Mouse (Mus musculus) megakaryocyte, embryonic 14.5 days (primary cell): Measurements from ENCODE around the gene Tuba8. TPM values are rescaled to one million over a fixed set of nuclear protein-coding genes. Genes with fewer than 3 reads are reported as not detected.

Experiments used
- H3K27me3 ChIP-seq: replicated peaks from 2 replicates; pipeline ENCODE3; 2012; ENCODE audit warnings: inconsistent platforms
- H3K36me3 ChIP-seq: replicated peaks from 2 replicates; pipeline ENCODE3; 2012; ENCODE audit warnings: low read length, inconsistent platforms, mixed read lengths
- H3K4me1 ChIP-seq: 2 replicates; pipeline ENCODE4 v1.6.1; 2012; ENCODE audit warnings: inconsistent platforms
- H3K4me3 ChIP-seq: replicated peaks from 2 replicates; pipeline ENCODE3; 2012; ENCODE audit warnings: moderate library complexity, mild to moderate bottlenecking, inconsistent platforms
- H3K9me3 ChIP-seq: 2 replicates; pipeline ENCODE4 v1.6.1; 2012; ENCODE audit warnings: inconsistent platforms
- FLI1 ChIP-seq: IDR thresholded peaks from 2 replicates; pipeline ENCODE4 v1.6.1; 2012; ENCODE audit warnings: low read length, inconsistent platforms, mixed read lengths
- GATA1 ChIP-seq: IDR thresholded peaks from 3 replicates; pipeline ENCODE4 v1.6.1; 2012; ENCODE audit warnings: mixed read lengths, low read length, inconsistent platforms, borderline replicate concordance
- polyA plus RNA-seq: library from polyadenylated mRNA; stranded (reverse); fragments of >175 nt; gene quantifications from 2 replicates; pipeline ENCODE4 v1.2.3, GENCODE M21; 2012; ENCODE audit warnings: low replicate concordance; ENCODE audit not compliant: insufficient read depth

The Tuba8 gene
- polyA plus RNA-seq, 1 experiment, result 120 TPM

DNA sequence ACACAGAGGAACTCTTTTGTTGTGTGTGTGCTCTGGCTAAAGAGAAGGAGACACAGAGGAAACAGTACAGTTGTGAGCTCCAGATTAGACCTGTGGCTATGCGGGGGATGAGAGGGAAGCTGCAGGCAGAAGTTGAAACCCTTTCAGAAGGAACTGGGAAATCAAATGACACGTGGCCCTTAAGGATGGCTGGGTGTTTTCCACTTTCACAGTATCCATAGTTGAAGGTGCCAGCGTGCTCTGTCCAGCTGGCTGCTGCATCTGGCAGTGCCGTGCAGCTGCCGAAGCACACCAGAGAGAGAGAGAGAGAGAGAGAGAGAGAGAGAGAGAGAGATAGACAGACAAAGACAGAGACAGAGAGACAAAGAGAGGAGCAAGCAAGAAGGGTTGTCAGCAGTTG, 40.8 kb downstream of the Tuba8 start:
- no peaks in the 10 kb centered on the region for H3K9me3 ChIP-seq
- TF ChIP-seq GATA1, result no peak
- no peak for TF ChIP-seq FLI1
- H3K27me3 ChIP-seq, result no peaks in the 10 kb centered on the region
- H3K4me3 ChIP-seq, result peak overlapping the region; percentile 76
- H3K36me3 ChIP-seq, result peaks cover 60% of the 10 kb centered on the region
- peaks cover 72% of the 10 kb centered on the region for H3K4me1 ChIP-seq

DNA sequence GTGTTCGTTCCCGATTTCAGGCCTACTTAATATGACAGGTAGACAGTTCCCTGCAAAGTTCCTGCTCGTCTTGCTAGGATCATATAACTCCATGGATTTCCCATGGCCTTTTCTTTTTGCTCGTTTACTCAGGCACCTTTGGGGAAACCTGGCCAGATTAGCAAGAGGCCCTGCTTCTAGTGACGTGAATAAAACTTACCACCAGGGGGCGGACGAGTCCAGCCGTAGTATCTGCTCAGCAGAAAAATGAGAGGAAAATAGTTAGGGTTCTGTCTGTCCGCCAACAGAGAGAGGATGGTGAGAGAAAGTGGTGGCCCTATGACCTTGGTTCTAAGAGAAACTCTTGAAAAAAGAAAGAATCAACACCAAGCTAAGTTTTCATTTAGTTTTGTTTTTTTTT, 50.1 kb downstream of the Tuba8 start:
- peaks cover 91% of the 10 kb centered on the region for H3K36me3 ChIP-seq
- no peak overlapping the region for H3K4me3 ChIP-seq
- TF ChIP-seq FLI1, result no peak
- no peak for TF ChIP-seq GATA1
- no peaks in the 10 kb centered on the region for H3K9me3 ChIP-seq
- H3K4me1 ChIP-seq, result peaks cover 14% of the 10 kb centered on the region
- no peaks in the 10 kb centered on the region for H3K27me3 ChIP-seq

DNA sequence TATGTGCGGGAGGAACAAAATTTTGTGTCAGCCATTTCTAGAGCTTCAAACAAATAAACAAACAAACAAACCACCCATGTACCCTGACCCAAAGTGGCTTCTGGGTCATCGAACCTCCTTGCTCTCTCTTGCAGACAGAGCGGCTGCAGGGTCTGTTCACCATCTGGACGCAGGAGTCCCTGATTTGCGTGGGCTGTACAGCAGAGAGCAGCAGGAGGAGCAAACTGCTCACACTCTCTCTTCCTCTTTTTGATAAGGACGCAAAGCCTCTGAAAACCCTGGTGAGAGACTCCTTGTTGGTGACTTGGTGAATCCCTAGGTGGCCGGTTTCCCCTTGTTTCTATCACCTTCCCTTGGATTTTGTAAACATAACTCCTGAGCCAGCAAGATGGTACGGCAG, 50.7 kb downstream of the Tuba8 start:
- no peak overlapping the region for H3K4me3 ChIP-seq
- TF ChIP-seq GATA1, result no peak
- TF ChIP-seq FLI1, result no peak
- H3K27me3 ChIP-seq, result no peaks in the 10 kb centered on the region
- no peaks in the 10 kb centered on the region for H3K9me3 ChIP-seq
- H3K36me3 ChIP-seq, result peaks cover 91% of the 10 kb centered on the region
- peaks cover 10% of the 10 kb centered on the region for H3K4me1 ChIP-seq

DNA sequence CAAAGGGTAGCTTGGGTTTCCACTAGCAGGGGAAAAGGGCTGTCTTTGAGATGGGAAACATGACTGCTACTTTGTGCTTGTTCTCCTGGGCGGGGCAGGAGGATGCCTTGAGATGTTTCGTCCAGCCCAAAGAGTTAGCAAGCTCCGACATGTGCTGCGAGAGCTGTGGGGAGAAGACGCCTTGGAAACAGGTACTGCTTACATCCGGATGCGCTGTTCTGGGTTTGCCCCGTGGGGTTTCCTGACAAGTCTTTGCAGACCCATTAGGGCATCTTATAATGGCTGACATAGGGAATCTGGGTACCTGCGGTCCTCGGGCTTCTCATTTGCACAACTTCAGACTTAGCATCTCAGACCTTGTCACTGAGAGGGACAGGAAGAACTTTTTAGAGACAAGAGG, 51.5 kb downstream of the Tuba8 start:
- H3K9me3 ChIP-seq, result no peaks in the 10 kb centered on the region
- no peak overlapping the region for H3K4me3 ChIP-seq
- H3K36me3 ChIP-seq, result peaks cover 91% of the 10 kb centered on the region
- H3K27me3 ChIP-seq, result no peaks in the 10 kb centered on the region
- H3K4me1 ChIP-seq, result peaks cover 7% of the 10 kb centered on the region
- TF ChIP-seq GATA1, result no peak
- TF ChIP-seq FLI1, result no peak

DNA sequence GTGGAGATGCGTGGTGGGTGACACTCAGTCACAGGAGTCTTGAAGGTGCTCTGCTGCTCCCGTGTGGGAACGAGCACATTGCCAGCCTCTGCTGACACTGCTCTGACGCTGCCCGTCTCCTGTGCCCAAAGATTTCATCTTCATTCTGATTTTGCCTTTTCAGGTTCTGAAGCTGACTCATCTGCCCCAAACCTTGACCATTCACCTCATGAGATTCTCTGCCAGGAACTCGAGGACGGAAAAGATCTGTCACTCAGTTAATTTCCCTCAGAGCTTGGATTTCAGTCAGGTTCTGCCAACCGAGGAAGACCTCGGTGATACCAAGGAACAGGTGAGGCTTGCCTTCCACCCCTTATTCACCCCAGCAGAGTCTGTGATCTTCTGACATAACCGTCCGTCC, 52.0 kb downstream of the Tuba8 start:
- Histone ChIP-seq H3K36me3 (peaks cover 94% of the 10 kb centered on the region), H3K27me3 (no peaks in the 10 kb centered on the region), H3K4me1 (peaks cover 7% of the 10 kb centered on the region), H3K4me3 (no peak overlapping the region), H3K9me3 (no peaks in the 10 kb centered on the region)
- TF ChIP-seq FLI1, result no peak
- TF ChIP-seq GATA1, result no peak

DNA sequence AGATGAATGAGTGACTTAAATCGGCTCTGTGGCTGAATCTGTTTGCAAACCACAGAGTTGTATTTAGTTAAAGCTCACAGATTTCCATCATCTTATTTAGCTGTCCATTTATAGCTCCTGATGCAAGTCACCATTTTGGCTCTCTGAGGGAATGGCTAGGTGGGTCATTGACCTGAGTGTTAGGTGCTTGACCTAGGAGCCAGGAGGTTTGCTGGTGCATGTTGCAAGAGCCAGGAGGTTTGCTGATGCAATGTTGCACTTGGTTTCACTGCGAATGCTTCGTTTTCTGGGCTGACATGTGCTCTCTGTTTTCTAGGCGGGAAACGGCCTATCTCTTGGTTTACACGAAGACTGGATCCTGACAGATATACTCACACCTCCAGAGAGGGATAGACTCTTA, 59.7 kb downstream of the Tuba8 start:
- peaks cover 21% of the 10 kb centered on the region for H3K4me1 ChIP-seq
- H3K27me3 ChIP-seq, result no peaks in the 10 kb centered on the region
- peaks cover 59% of the 10 kb centered on the region for H3K36me3 ChIP-seq
- no peaks in the 10 kb centered on the region for H3K9me3 ChIP-seq
- H3K4me3 ChIP-seq, result no peak overlapping the region
- TF ChIP-seq GATA1 (no peak), FLI1 (no peak)

DNA sequence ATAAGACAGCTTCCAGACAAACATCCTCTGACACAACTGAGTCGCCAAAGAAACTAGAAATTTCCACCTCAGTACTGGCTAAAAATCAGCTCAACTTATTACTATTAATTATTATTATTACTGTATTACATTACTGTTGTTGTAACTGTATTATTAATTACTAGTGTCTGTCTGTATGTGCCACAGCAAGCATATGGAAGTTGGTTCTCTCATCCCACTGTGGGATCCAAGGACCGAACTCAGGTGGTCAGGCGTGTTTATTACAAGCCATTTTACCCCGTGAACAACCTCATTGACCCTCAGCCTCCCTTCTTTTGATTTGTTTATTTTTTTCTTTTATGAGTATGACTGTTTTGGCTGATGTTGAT, 61.2 kb downstream of the Tuba8 start:
- Histone ChIP-seq H3K9me3 (no peaks in the 10 kb centered on the region), H3K4me1 (peaks cover 21% of the 10 kb centered on the region), H3K36me3 (peaks cover 44% of the 10 kb centered on the region), H3K27me3 (peaks cover 3% of the 10 kb centered on the region), H3K4me3 (peak overlapping the region; percentile 92)
- no peak for TF ChIP-seq FLI1
- TF ChIP-seq GATA1, result no peak

DNA sequence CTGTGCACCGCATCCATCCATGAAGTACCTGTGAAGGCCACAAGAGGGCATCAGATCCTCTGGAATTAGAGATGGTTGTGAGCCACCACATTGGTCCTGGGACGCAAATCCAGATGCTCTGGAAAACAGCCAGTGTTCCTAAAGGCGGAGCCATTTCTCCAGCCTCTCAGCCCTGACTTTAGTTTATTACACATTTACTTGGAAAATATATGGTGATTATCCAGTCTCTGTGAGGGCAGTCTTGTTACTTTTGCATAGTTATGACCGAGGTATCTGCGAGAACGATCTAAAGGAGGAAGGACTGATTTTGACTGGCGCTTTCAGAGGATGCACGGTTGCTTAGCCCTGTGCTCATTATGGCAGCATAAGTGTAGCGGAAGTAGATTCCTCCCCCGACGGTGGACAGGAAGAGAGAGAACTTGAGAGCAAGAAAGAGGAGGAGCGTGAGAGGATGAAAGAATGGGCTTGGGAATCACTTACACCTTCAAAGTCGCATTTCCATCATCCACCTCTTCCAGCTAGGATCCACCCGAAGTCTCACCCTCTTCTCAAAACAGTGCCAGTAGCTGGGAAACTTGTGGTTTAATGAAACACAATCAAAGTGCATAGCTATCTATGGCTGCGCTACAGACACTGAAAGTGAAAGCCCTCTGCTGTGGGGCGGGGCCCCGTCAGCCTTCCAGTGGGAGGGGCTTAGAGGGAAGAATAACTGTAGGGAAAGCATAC, 61.7 kb downstream of the Tuba8 start:
- peaks cover 21% of the 10 kb centered on the region for H3K4me1 ChIP-seq
- TF ChIP-seq GATA1 (no peak), FLI1 (no peak)
- peak overlapping the region; percentile 92 for H3K4me3 ChIP-seq
- peaks cover 38% of the 10 kb centered on the region for H3K36me3 ChIP-seq
- no peaks in the 10 kb centered on the region for H3K9me3 ChIP-seq
- peaks cover 3% of the 10 kb centered on the region for H3K27me3 ChIP-seq

DNA sequence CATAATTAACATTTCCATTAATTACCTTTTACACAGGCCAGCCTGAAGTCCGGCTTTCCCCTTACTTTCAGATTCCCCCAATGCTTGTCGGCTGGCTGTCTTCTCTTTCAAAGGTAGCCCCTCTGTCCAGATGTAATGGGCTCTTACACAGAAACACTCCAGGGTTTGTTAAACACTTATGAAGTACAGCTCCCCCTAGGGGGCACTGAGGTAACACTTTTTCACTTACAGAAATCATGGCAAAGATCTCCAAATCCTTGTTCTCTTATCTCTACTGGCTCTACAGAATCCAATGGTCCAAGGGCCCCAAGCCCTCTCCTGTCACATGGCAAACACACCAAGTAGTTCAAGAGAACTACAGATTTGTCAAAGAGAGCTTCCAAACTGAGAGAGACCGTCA, 63.9 kb downstream of the Tuba8 start:
- Histone ChIP-seq H3K27me3 (peaks cover 10% of the 10 kb centered on the region), H3K36me3 (peaks cover 17% of the 10 kb centered on the region), H3K9me3 (no peaks in the 10 kb centered on the region), H3K4me3 (no peak overlapping the region), H3K4me1 (peaks cover 26% of the 10 kb centered on the region)
- TF ChIP-seq FLI1 (no peak), GATA1 (no peak)

Other genes with a start within 250 kb of the Tuba8 start
- gene Mical3, start 79.7 kb upstream of the Tuba8 start, polyA plus RNA-seq, result 17.8 and 21.9 TPM in 2 replicates
- 3.6 and 7.2 TPM in 2 replicates for gene Pex26, start 27.0 kb upstream of the Tuba8 start, polyA plus RNA-seq
- gene Usp18, start 35.2 kb downstream of the Tuba8 start, polyA plus RNA-seq, result 1.2 TPM in 1 of 2 replicates, not detected in the other
- gene Slc6a13, start 89.5 kb downstream of the Tuba8 start, polyA plus RNA-seq, result 2.5 TPM in 1 of 2 replicates, not detected in the other
- not detected in 2 replicates for gene Slc6a12, start 132.4 kb downstream of the Tuba8 start, polyA plus RNA-seq